Mouse (Mus musculus) testis, adult 2 months (tissue): ENCODE measurements around the gene Srgap2. TPM values are rescaled to one million over a fixed set of nuclear protein-coding genes. Genes with fewer than 3 reads are reported as not detected.

ENCODE experiments used
- H3K27ac ChIP-seq: fragments of 200-500 bp; 2 replicates; pipeline ENCODE4 v1.5.1; 2012; ENCODE audit warnings: low read depth, low read length; ENCODE audit not compliant: control insufficient read depth, insufficient read depth
- H3K27me3 ChIP-seq: fragments of 200-500 bp; 2 replicates; pipeline ENCODE4 v1.6.1; 2012; ENCODE audit warnings: mild to moderate bottlenecking, low read length, moderate library complexity; ENCODE audit not compliant: control insufficient read depth, insufficient read depth
- H3K36me3 ChIP-seq: fragments of 200-500 bp; 2 replicates; pipeline ENCODE4 v1.6.1; 2012; ENCODE audit warnings: mild to moderate bottlenecking, low read length; ENCODE audit not compliant: control insufficient read depth, insufficient read depth
- H3K4me1 ChIP-seq: fragments of 200-500 bp; 2 replicates; pipeline ENCODE4 v1.6.1; 2012; ENCODE audit warnings: low read length; ENCODE audit not compliant: control insufficient read depth, insufficient read depth
- H3K4me3 ChIP-seq: fragments of 200-500 bp; 2 replicates; pipeline ENCODE4 v1.5.1; 2012; ENCODE audit warnings: low read depth, mild to moderate bottlenecking, low read length, moderate library complexity, mixed read lengths; ENCODE audit not compliant: control insufficient read depth
- CTCF ChIP-seq: fragments of 200-500 bp; IDR thresholded peaks from 2 replicates; pipeline ENCODE4 v1.5.1; 2012; ENCODE audit warnings: low read depth, mild to moderate bottlenecking, inconsistent platforms, low read length, moderate library complexity; ENCODE audit not compliant: control insufficient read depth, insufficient read depth, insufficient replicate concordance
- POLR2A ChIP-seq: fragments of 200-500 bp; IDR thresholded peaks from 2 replicates; pipeline ENCODE4 v1.6.1; 2012; ENCODE audit warnings: low read depth, mild to moderate bottlenecking, inconsistent platforms, low read length, moderate library complexity; ENCODE audit not compliant: control insufficient read depth
- polyA plus RNA-seq: library from polyadenylated mRNA; depleted of rRNA; stranded (reverse); fragments of >200 nt; gene quantifications from 2 replicates; pipeline ENCODE4 v1.2.3, GENCODE M21; 2012

Gene Srgap2
- polyA plus RNA-seq, 1 experiment = 12.6 TPM

DNA sequence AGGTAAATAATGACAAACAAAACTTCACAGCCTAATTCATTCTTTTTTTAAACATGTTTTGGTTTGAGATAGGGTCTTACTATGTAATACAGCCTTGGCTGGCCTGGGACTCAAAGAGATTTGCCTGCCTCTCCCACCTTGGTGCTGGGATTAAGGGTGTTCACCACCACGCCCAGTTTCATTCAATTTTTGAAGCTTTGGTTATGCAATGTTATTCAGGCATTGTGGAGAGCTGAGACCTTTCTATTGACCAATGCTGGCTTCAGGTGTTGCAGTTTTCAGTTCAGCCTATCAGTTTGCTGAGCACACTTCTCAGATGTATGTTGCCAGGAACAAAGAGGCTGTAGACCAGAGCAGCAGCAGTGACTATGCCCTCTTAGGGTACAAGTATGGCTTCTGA, 28.9 kb downstream of the Srgap2 start:
- no peak overlapping the region for H3K4me3 ChIP-seq
- H3K36me3 ChIP-seq = no peaks in the 10 kb centered on the region
- no peak overlapping the region for H3K27ac ChIP-seq
- TF ChIP-seq CTCF = no peak
- TF ChIP-seq POLR2A = no peak
- H3K4me1 ChIP-seq = no peaks in the 10 kb centered on the region; the same call in 1 of the 2 replicates
- H3K27me3 ChIP-seq = no peaks in the 10 kb centered on the region

DNA sequence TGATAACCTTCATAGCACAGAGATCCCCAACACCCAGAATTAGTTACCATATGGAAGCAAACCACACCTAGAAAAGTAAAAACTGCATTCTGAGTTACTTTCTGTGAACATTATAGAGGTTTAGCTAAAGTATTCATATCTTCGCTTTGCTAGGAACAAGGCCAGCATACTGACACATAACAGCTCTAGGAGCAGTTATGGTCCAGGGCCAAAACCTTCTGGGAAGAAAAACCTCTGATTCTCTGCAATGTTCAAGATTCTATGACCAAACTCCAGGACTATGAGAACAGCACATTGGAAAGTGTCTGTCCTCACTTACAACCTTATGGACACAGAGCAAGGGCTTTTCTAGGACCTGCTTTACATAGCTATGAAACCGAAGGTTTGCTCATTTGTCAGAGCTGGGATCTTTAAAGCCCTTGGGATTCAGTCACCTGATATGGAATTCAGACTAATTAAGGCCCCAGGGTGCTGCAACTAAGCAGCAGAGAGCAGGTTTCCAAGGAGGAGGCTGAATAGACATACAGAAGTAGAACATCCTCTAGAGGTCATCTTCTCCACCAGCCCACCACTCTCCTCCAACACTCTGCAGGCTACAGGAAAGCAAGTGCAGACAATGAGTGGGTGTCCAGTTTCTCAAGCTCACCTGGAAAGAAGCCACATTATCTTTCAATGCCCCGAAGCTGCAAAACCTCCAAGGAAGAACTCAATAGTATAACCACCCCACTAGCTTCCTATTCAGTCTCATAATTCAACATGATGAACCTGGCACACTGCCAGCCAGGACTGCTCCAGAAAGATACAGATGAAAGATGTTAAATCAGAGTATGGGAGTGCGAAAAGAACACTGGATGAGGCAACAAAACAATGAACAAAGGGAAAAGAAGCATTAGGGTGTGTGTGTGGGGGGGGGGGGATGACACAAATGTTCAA, 32.9 kb downstream of the Srgap2 start:
- H3K4me1 ChIP-seq = no peaks in the 10 kb centered on the region; the same call in 1 of the 2 replicates
- no peaks in the 10 kb centered on the region for H3K36me3 ChIP-seq
- no peak overlapping the region for H3K4me3 ChIP-seq
- no peak for TF ChIP-seq POLR2A
- no peak for TF ChIP-seq CTCF
- H3K27me3 ChIP-seq = no peaks in the 10 kb centered on the region
- H3K27ac ChIP-seq = no peak overlapping the region

DNA sequence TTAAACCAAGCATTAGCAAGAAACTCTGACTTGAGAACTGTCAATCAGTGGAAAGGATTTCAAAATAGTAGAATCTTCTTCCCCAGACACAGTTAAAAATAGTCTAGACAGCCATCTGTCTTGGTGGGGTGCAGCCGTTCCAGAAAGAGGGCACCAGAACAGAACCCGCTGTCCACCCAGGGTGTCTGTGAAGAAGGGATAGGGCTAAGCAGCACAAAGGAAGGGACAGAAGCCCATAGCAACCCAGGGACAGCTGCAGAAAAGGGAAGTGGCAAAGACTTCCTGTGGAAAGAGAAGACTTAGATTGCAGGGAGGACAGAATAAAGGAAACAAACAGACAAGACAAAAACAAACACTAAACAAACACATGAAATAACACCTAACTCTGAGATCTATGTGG, 34.8 kb downstream of the Srgap2 start:
- Histone ChIP-seq H3K36me3 (no peaks in the 10 kb centered on the region), H3K4me1 (no peaks in the 10 kb centered on the region; the same call in 1 of the 2 replicates)
- TF ChIP-seq CTCF = no peak
- no peak for TF ChIP-seq POLR2A

DNA sequence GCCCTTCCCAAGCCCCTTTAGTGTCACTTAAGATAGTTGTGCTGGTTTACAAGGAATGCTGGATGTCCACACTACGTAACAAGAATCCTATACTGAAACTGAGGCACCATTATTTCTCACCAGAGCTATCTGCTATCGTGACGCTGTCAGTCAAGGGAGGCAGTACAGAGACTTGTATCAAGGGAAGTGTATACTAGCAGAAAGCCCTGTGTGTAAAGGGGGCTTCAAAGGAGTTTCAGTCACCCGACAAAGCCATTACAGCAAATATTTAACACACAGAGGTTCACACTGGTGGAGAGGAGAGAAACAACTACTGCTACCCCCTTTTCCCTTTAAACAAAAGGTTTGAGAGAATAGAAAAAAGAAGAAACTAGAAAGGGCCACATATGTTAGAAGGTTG, 35.6 kb downstream of the Srgap2 start:
- no peaks in the 10 kb centered on the region for H3K27me3 ChIP-seq
- no peak overlapping the region for H3K4me3 ChIP-seq
- TF ChIP-seq CTCF = no peak
- no peak for TF ChIP-seq POLR2A
- no peaks in the 10 kb centered on the region for H3K36me3 ChIP-seq
- no peak overlapping the region for H3K27ac ChIP-seq
- no peaks in the 10 kb centered on the region; the same call in 1 of the 2 replicates for H3K4me1 ChIP-seq

More for the DNA sequence above, 34.8 kb downstream of the Srgap2 start:
- Histone ChIP-seq H3K27ac (no peak overlapping the region), H3K27me3 (no peaks in the 10 kb centered on the region), H3K4me3 (no peak overlapping the region)

DNA sequence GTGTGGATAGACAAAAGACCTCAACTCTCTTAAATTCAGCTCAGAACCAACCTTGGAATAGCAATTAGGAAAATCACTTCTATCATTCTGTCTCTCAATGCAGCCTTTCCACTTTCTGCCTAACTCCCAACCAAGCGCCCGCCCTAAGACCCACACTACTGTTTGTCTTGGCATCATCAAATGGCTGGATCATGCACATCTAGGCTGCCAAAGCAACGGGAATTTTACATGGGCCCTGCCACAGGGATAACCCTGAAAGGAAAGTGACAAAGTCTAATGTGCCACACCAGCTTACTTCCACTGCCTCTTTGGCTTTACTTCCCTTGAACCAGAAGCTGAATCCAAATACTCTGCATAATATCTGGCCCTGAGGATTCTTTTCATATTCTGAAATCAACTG, 37.8 kb downstream of the Srgap2 start:
- Histone ChIP-seq H3K4me1 (no peaks in the 10 kb centered on the region), H3K36me3 (no peaks in the 10 kb centered on the region), H3K4me3 (no peak overlapping the region), H3K27me3 (no peaks in the 10 kb centered on the region), H3K27ac (no peak overlapping the region)
- TF ChIP-seq CTCF = no peak
- TF ChIP-seq POLR2A = no peak

DNA sequence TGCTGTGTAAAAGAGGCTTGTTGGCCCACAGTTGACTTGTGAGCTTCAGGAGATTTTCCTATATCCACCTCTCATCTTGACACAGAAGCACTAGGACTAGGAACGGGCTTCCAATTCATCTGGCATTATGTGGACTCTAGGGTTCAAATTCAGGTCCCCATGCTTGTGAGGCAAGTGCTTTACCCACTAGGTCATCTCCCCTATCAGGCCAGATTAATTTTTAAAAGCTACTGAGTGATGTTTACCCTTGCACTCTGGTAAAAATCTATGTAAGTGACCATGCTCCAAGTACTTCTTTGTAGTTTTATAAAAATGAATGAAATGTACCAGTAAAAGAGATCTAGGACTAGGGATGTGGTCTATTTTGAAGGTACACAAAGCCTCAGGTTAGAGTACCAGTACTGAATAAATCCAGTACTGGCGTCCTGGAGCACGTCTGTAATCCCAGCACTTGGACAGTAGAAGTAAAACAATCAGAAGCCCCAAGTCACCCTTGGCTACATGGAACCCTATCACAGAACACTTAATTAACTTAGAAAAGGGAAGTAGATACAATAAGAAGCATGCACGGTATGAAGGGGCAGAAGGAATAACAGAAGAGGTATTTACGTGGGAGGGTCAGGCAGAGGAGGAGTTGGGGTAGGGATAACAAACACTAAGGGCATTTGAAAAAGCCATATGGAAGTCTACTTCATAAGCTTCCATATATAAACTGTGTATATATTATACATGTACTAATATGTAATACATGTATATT, 40.9 kb downstream of the Srgap2 start:
- no peaks in the 10 kb centered on the region for H3K27me3 ChIP-seq
- no peaks in the 10 kb centered on the region for H3K4me1 ChIP-seq
- H3K36me3 ChIP-seq = no peaks in the 10 kb centered on the region
- TF ChIP-seq CTCF = no peak
- TF ChIP-seq POLR2A = no peak
- H3K4me3 ChIP-seq = no peak overlapping the region
- no peak overlapping the region for H3K27ac ChIP-seq

DNA sequence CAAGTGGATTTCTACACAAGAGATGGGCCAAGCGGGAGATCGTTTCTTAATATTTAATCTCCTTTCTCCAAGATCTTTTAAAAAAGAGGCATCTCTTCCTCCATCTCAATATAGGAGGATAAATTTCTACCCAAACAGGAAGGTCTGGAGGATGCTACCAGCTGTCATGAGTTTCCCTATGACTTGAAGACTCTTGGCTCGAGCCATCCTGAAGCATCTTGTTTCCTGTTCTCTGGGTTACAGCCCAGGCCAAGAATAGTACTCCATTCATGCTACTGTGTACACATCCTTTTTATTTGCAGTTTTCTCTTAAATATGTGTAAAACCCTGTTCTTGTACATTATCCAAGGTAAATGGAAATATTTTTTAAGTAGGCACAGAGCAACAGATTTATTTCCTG, 44.9 kb downstream of the Srgap2 start:
- H3K36me3 ChIP-seq = no peaks in the 10 kb centered on the region
- H3K4me1 ChIP-seq = no peaks in the 10 kb centered on the region
- TF ChIP-seq CTCF = no peak
- TF ChIP-seq POLR2A = no peak

More for the DNA sequence above, 44.9 kb downstream of the Srgap2 start:
- Histone ChIP-seq H3K27ac (no peak overlapping the region), H3K4me3 (no peak overlapping the region), H3K27me3 (no peaks in the 10 kb centered on the region)
